Mouse (Mus musculus) limb, embryonic 12.5 days (tissue): ENCODE results near the gene Abca8a. TPM values are rescaled to one million over a fixed set of nuclear protein-coding genes. Genes with fewer than 3 reads are reported as not detected.

Experiments
- ATAC-seq: fragments of 200-750 bp; cut with Nextera tagmentation; 2 replicates; pipeline ENCODE4 v1.8.0; 2017; ENCODE audit warnings: low read depth, moderate TSS enrichment; ENCODE audit not compliant: insufficient number of reproducible peaks, insufficient read depth, low FRiP score, low TSS enrichment
- H3K27ac ChIP-seq: fragments of 300-500 bp; sonication (generic); 2 replicates; pipeline ENCODE4 v1.5.1; 2016; ENCODE audit warnings: mild to moderate bottlenecking, moderate library complexity
- H3K27me3 ChIP-seq: fragments of 300-500 bp; sonication (generic); 2 replicates; pipeline ENCODE4 v1.6.1; 2016; ENCODE audit warnings: mild to moderate bottlenecking, moderate library complexity
- H3K36me3 ChIP-seq: fragments of 300-500 bp; sonication (generic); 2 replicates; pipeline ENCODE4 v1.6.1; 2016; ENCODE audit warnings: mild to moderate bottlenecking, moderate library complexity
- H3K4me1 ChIP-seq: fragments of 300-500 bp; sonication (generic); replicated peaks from 2 replicates; pipeline ENCODE4 v1.6.1; 2016
- H3K4me2 ChIP-seq: fragments of 300-500 bp; sonication (generic); 2 replicates; pipeline ENCODE4 v1.6.1; 2016; ENCODE audit warnings: mild to moderate bottlenecking, moderate library complexity
- H3K4me3 ChIP-seq: fragments of 300-500 bp; sonication (generic); replicated peaks from 2 replicates; pipeline ENCODE4 v1.5.1; 2016; ENCODE audit warnings: mild to moderate bottlenecking
- H3K9ac ChIP-seq: fragments of 300-500 bp; sonication (generic); replicated peaks from 2 replicates; pipeline ENCODE4 v1.6.1; 2016; ENCODE audit warnings: mild to moderate bottlenecking, moderate library complexity
- H3K9me3 ChIP-seq: fragments of 300-500 bp; sonication (generic); 2 replicates; pipeline ENCODE4 v1.6.1; 2016; ENCODE audit warnings: mild to moderate bottlenecking, moderate library complexity
- WGBS: fragments of 180-500 bp; shearing (Covaris S2); methylation state at CpG from one replicate; pipeline ENCODE4 v1.1.7; 2016; 5-methylcytosine and 5-hydroxymethylcytosine counted together
- polyA plus RNA-seq: library from polyadenylated mRNA; unstranded; fragments of >200 nt; fragmentation: Nextera tagmentation; extraction: Ambion mirVana; gene quantifications from 2 replicates; pipeline ENCODE4 v1.2.1, GENCODE M21; 2016

The Abca8a gene
- polyA plus RNA-seq = 0.13 and 0.31 TPM in 2 replicates

GRCm38 (mm10) chr11:110095858-110096257 is at the start of gene Abca8a:
TSS of gene Abca8a (minus strand) at chr11:110095978.
- no peak for ATAC-seq
- H3K4me1 ChIP-seq = no peaks in the 10 kb centered on the region
- WGBS = 66% methylated on average over 5 of the region's 5 CpGs
- H3K4me2 ChIP-seq = no peak within 1 kb of the TSS
- H3K27ac ChIP-seq = no peak within 1 kb of the TSS
- H3K9me3 ChIP-seq = no peaks in the 10 kb centered on the region
- no peaks in the 10 kb centered on the region for H3K36me3 ChIP-seq
- no peak within 1 kb of the TSS for H3K9ac ChIP-seq
- H3K4me3 ChIP-seq = no peak within 1 kb of the TSS
- H3K27me3 ChIP-seq = no peaks in the 10 kb centered on the region

GRCm38 (mm10) chr11:110145421-110145820 is 49.6 kb upstream of the Abca8a start:
- H3K27me3 ChIP-seq = no peaks in the 10 kb centered on the region
- H3K36me3 ChIP-seq = no peaks in the 10 kb centered on the region
- no peak for ATAC-seq
- no peaks in the 10 kb centered on the region for H3K4me1 ChIP-seq
- 92% methylated on average over 11 of the region's 11 CpGs for WGBS
- H3K9ac ChIP-seq = no peak overlapping the region
- no peak overlapping the region for H3K4me2 ChIP-seq
- H3K9me3 ChIP-seq = no peaks in the 10 kb centered on the region
- no peak overlapping the region for H3K27ac ChIP-seq
- no peak overlapping the region for H3K4me3 ChIP-seq

- Histone ChIP-seq H3K27ac (no peak overlapping the region), H3K4me2 (no peak overlapping the region), H3K9ac (no peak overlapping the region), H3K4me1 (peaks cover 3% of the 10 kb centered on the region; the same call in 1 of the 2 replicates), H3K27me3 (no peaks in the 10 kb centered on the region), H3K36me3 (no peaks in the 10 kb centered on the region), H3K9me3 (no peaks in the 10 kb centered on the region), H3K4me3 (no peak overlapping the region)
- WGBS = 85% methylated on average over 5 of the region's 5 CpGs
- ATAC-seq = no peak
Measured at GRCm38 (mm10) chr11:110130760-110131159, 35.0 kb upstream of the Abca8a start.

- WGBS = 72% methylated on average over 4 of the region's 4 CpGs
- H3K9me3 ChIP-seq = no peaks in the 10 kb centered on the region
- H3K27me3 ChIP-seq = no peaks in the 10 kb centered on the region
- ATAC-seq = no peak
- H3K36me3 ChIP-seq = no peaks in the 10 kb centered on the region
- no peaks in the 10 kb centered on the region for H3K4me1 ChIP-seq
- H3K9ac ChIP-seq = no peak overlapping the region
- no peak overlapping the region for H3K4me2 ChIP-seq
- H3K4me3 ChIP-seq = no peak overlapping the region
- no peak overlapping the region for H3K27ac ChIP-seq
Measured at GRCm38 (mm10) chr11:110111137-110111536, 15.4 kb upstream of the Abca8a start.

GRCm38 (mm10) chr11:110101437-110101836 is 5.7 kb upstream of the Abca8a start:
- H3K4me2 ChIP-seq = no peak overlapping the region
- H3K9me3 ChIP-seq = no peaks in the 10 kb centered on the region
- H3K4me3 ChIP-seq = no peak overlapping the region
- WGBS = 85% methylated on average over 7 of the region's 7 CpGs
- no peak for ATAC-seq
- no peak overlapping the region for H3K9ac ChIP-seq
- no peaks in the 10 kb centered on the region for H3K27me3 ChIP-seq
- H3K36me3 ChIP-seq = no peaks in the 10 kb centered on the region
- H3K4me1 ChIP-seq = no peaks in the 10 kb centered on the region
- no peak overlapping the region for H3K27ac ChIP-seq

GRCm38 (mm10) chr11:110098901-110099300 is 3.1 kb upstream of the Abca8a start:
- H3K4me3 ChIP-seq = no peak overlapping the region
- no peaks in the 10 kb centered on the region for H3K4me1 ChIP-seq
- ATAC-seq = no peak
- no peaks in the 10 kb centered on the region for H3K36me3 ChIP-seq
- H3K9ac ChIP-seq = no peak overlapping the region
- H3K9me3 ChIP-seq = no peaks in the 10 kb centered on the region
- no peak overlapping the region for H3K27ac ChIP-seq
- no peak overlapping the region for H3K4me2 ChIP-seq
- no peaks in the 10 kb centered on the region for H3K27me3 ChIP-seq
- 71% methylated on average over 4 of the region's 4 CpGs for WGBS

GRCm38 (mm10) chr11:110097465-110097864 is 1.7 kb upstream of the Abca8a start:
- 78% methylated on average over 6 of the region's 6 CpGs for WGBS
- Histone ChIP-seq H3K9me3 (no peaks in the 10 kb centered on the region), H3K36me3 (no peaks in the 10 kb centered on the region), H3K9ac (no peak overlapping the region), H3K27ac (no peak overlapping the region), H3K4me2 (no peak overlapping the region), H3K27me3 (no peaks in the 10 kb centered on the region), H3K4me1 (no peaks in the 10 kb centered on the region), H3K4me3 (no peak overlapping the region)
- ATAC-seq = no peak

GRCm38 (mm10) chr11:110094846-110095380 is 865 bp downstream of the Abca8a start:
- Histone ChIP-seq H3K4me2 (no peak overlapping the region), H3K27ac (no peak overlapping the region), H3K36me3 (no peaks in the 10 kb centered on the region), H3K4me3 (no peak overlapping the region), H3K9ac (no peak overlapping the region), H3K27me3 (no peaks in the 10 kb centered on the region), H3K9me3 (no peaks in the 10 kb centered on the region), H3K4me1 (no peaks in the 10 kb centered on the region)
- no peak for ATAC-seq
- WGBS = 79% methylated on average over 7 of the region's 7 CpGs

GRCm38 (mm10) chr11:110094236-110094635 is 1.5 kb downstream of the Abca8a start:
- H3K9ac ChIP-seq = no peak overlapping the region
- H3K4me2 ChIP-seq = no peak overlapping the region
- H3K4me1 ChIP-seq = no peaks in the 10 kb centered on the region
- no peak overlapping the region for H3K27ac ChIP-seq
- no peaks in the 10 kb centered on the region for H3K36me3 ChIP-seq
- no peak overlapping the region for H3K4me3 ChIP-seq
- 78% methylated on average over 3 of the region's 3 CpGs for WGBS
- no peaks in the 10 kb centered on the region for H3K9me3 ChIP-seq
- ATAC-seq = no peak
- H3K27me3 ChIP-seq = no peaks in the 10 kb centered on the region

GRCm38 (mm10) chr11:110091328-110091727 is 4.5 kb downstream of the Abca8a start:
- no peak for ATAC-seq
- no peaks in the 10 kb centered on the region for H3K36me3 ChIP-seq

GRCm38 (mm10) chr11:110072158-110072557 is 23.6 kb downstream of the Abca8a start:
- Histone ChIP-seq H3K4me1 (no peaks in the 10 kb centered on the region), H3K4me2 (no peak overlapping the region), H3K36me3 (no peaks in the 10 kb centered on the region), H3K9me3 (no peaks in the 10 kb centered on the region), H3K4me3 (no peak overlapping the region), H3K9ac (no peak overlapping the region), H3K27me3 (no peaks in the 10 kb centered on the region), H3K27ac (no peak overlapping the region)
- 72% methylated on average over 3 of the region's 3 CpGs for WGBS
- ATAC-seq = no peak

More at GRCm38 (mm10) chr11:110091328-110091727, 4.5 kb downstream of the Abca8a start:
- no peaks in the 10 kb centered on the region for H3K4me1 ChIP-seq
- H3K4me3 ChIP-seq = no peak overlapping the region
- no peaks in the 10 kb centered on the region for H3K27me3 ChIP-seq
- H3K27ac ChIP-seq = no peak overlapping the region
- H3K4me2 ChIP-seq = no peak overlapping the region
- no peaks in the 10 kb centered on the region for H3K9me3 ChIP-seq
- WGBS = 76% methylated on average over 2 of the region's 2 CpGs
- H3K9ac ChIP-seq = no peak overlapping the region

- no peaks in the 10 kb centered on the region for H3K27me3 ChIP-seq
- H3K4me2 ChIP-seq = no peak overlapping the region
- 64% methylated on average over 4 of the region's 4 CpGs for WGBS
- H3K27ac ChIP-seq = no peak overlapping the region
- no peak for ATAC-seq
- H3K4me1 ChIP-seq = no peaks in the 10 kb centered on the region
- no peaks in the 10 kb centered on the region for H3K36me3 ChIP-seq
- H3K9ac ChIP-seq = no peak overlapping the region
- H3K9me3 ChIP-seq = no peaks in the 10 kb centered on the region
- H3K4me3 ChIP-seq = no peak overlapping the region
Measured at GRCm38 (mm10) chr11:110061032-110061431, 34.7 kb downstream of the Abca8a start.
